Mouse (Mus musculus) hematopoietic multipotent progenitor cell, adult 10-12 weeks (in vitro differentiated cells): Measurements from ENCODE around the gene Ern2. TPM values are rescaled to one million over a fixed set of nuclear protein-coding genes. Genes with fewer than 3 reads are reported as not detected.

Experiments
- polyA plus RNA-seq: library from polyadenylated mRNA; stranded (reverse); fragments of >175 nt; gene quantifications from 2 replicates; pipeline ENCODE4 v1.2.3, GENCODE M21; 2012; ENCODE audit warnings: low replicate concordance

Gene Ern2
- not detected in 2 replicates for polyA plus RNA-seq

DNA sequence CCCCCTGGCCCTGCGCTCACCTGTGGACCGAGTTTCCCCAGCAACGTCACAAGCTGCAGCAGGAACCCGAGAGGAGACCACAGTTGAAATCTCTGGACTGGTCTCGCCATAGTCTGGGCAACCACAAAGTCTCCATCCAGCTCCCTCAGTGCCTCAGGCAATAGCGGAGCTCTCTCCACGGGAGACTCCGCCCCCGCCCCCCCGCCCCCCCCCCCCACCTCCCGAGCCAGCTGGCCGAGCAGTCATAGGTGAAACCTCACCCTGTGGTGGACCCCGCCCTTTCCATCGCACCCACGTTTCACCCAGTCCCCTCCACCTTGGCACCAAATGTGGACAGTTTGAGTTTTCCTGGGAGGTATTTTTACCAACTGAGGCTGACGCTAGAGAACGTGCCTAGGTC is at the start of gene Ern2:
Gene Ern2, minus strand, starts transcription at position 165 of the 400 bp plus-strand sequence.

DNA sequence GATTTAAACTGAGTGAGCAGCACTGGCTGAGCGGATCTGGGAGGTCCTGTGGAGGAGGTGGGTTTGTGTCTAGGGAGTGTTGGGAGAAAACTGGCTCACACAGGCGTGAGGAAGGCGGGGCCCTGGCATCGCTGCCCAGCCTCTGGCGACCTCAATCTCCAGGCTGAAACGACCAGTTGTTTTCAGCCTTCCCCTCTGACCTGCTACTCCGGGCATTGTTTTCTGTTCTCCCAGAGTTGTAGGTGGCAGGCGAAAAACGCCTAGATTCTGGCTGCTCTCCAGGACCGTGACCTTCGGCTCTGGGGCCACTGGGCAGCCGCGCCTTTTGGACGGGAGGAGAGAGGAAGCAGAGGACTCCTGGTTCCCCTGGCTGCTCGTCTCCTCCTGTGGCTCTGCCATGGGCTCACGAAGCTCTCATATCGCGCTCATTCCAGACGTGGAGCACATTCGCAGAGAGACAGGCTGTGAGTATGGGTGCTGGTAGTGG is 33.4 kb upstream of the Ern2 start, which contains the start of gene Chp2:
Gene Chp2, plus strand, starts transcription at position 182 of the 487 bp plus-strand sequence.

DNA sequence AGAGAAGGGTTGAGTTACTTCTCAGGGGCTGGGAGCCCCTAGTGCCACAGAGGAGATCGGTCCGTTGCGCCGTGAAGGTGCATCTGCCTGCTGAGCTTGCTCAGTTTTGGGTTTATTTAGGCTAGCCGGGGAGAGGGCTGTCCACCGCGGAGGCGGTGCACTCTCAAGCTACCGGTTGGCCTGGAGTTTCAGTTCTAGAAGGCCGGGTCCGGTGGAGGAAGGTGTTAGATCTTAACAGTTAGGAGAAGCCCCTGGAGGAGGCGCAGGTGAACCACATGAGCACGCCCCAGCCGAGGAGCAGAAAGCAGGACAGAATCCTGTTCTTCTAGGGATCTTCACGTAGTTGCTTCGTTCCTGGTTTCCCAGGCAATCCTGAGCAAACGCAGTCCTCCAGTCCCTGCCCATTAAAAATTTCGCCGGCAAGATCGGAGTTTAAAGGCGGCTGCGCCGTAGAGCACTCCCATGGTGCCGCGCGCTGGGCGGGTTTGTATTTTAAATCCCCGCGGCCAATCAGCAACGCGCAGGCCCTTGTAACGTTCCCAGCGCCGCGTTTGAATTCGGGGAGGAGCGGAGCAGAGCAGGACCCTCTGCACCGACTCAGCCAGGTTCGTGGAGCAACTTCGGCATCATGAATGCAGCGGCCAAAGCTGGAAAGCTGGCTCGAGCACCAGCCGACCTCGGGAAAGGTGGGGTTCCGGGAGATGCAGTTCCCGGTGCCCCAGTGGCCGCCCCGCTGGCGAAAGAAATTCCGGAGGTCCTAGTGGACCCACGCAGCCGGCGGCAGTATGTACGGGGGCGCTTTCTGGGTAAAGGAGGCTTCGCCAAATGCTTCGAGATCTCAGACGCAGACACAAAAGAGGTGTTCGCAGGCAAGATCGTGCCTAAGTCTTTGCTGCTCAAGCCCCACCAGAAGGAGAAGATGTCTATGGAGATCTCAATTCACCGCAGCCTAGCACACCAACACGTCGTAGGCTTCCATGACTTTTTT is 26.8 kb downstream of the Ern2 start, which contains the start of gene Plk1:
Gene Plk1, plus strand, starts transcription at position 525 of the 988 bp plus-strand sequence.

DNA sequence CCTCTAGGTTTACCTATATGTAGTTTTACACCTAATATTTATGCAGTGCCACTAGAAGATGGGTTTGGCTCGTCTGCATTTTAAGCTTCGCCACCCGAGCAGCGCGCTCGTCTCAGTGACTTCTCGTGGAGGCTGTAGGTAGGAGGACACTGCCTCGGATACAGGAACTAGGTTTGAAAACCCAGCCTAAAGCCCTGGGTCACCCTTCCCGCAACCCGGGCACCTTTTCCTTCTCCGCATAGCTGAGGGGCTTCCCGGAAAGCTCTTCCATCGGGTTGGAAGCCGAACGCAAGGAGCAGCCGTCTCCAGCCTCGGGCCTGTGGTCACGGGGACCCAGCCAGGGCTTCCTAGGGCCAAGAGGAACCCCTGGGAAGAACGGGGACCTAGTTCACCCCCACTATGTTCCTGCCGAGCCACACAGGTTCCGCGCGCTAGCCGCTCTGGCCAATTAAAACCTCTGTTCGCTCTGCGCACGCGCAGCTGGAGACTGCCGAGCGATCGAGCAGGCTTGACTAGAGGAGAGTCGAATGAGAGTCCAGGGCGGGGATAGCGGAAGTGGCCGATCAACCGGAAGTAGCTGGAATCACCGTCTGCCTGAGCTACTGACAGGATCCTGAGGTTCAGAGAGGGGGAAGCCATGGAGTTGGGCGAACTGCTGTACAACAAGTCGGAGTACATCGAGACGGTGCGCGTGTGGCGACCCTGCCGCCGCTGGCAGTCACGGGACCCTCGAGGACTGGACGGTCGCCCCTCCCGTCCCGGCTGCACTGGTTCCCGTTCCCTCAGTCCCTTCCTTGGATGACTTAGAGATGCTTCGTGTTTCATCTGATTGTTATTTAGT is 53.3 kb downstream of the Ern2 start, which contains the start of the genes Palb2 and Dctn5:
Gene Palb2, minus strand, starts transcription at position 489 of the 841 bp plus-strand sequence.
Gene Dctn5, plus strand, starts transcription at position 545 of the 841 bp plus-strand sequence.

Other genes with a start within 250 kb of the Ern2 start
- 5.3 and 7.0 TPM in 2 replicates for gene Cog7, start 204.5 kb downstream of the Ern2 start, polyA plus RNA-seq
- gene Gga2, start 165.0 kb downstream of the Ern2 start, polyA plus RNA-seq = 141 and 162 TPM in 2 replicates
- gene Ubfd1, start 119.0 kb downstream of the Ern2 start, polyA plus RNA-seq = 21.2 and 44.2 TPM in 2 replicates
- gene Ears2, start 118.9 kb downstream of the Ern2 start, polyA plus RNA-seq = 12.4 and 12.7 TPM in 2 replicates
- gene Ndufab1, start 84.3 kb downstream of the Ern2 start, polyA plus RNA-seq = 308 and 682 TPM in 2 replicates
- gene Palb2, start 53.2 kb downstream of the Ern2 start, polyA plus RNA-seq = 0.94 and 2.1 TPM in 2 replicates
- gene Dctn5, start 53.2 kb downstream of the Ern2 start, polyA plus RNA-seq = 8.5 and 11.7 TPM in 2 replicates
- 8.2 and 26.6 TPM in 2 replicates for gene Plk1, start 26.8 kb downstream of the Ern2 start, polyA plus RNA-seq
- 0.34 TPM in 1 of 2 replicates, not detected in the other for gene Chp2, start 33.3 kb upstream of the Ern2 start, polyA plus RNA-seq
- gene Prkcb, start 102.5 kb upstream of the Ern2 start, polyA plus RNA-seq = 58.1 and 63.6 TPM in 2 replicates